Mouse (Mus musculus): Measurements from ENCODE around the gene Ypel1.

GRCm38 (mm10) chr16:17085636-17086035 is 16.1 kb downstream of the Ypel1 start:
- TF ChIP-seq CTCF (IDR thresholded peaks at IDR 0.05; ENCODE audit: borderline replicate concordance, insufficient read depth, low read length) (no peak), POLR2A (IDR thresholded peaks at IDR 0.05; ENCODE audit: low read depth, low read length) (no peak)

All from embryonic fibroblast, embryonic 13.5 days (primary cell).